Mouse (Mus musculus) midbrain, postnatal 0 days (tissue): Measurements from ENCODE around the gene Fam222a. TPM values are rescaled to one million over a fixed set of nuclear protein-coding genes. Genes with fewer than 3 reads are reported as not detected.
A peak's percentile ranks its signal among the peaks of the same experiment; 100 is the strongest.

ENCODE experiments used
- ATAC-seq: fragments of 200-750 bp; cut with Nextera tagmentation; 2 replicates; pipeline ENCODE4 v1.8.0; 2017; ENCODE audit warnings: moderate number of reproducible peaks, mild to moderate bottlenecking, moderate TSS enrichment, moderate library complexity; ENCODE audit not compliant: low FRiP score
- DNase-seq: peaks from one replicate; pipeline ENCODE4 v3.0.0-alpha.2; 2015; ENCODE audit warnings: low spot score
- H3K27ac ChIP-seq: fragments of 300-500 bp; sonication (generic); 2 replicates; pipeline ENCODE4 v1.5.1; 2014; ENCODE audit warnings: low read depth, mild to moderate bottlenecking, low read length, mixed read lengths
- H3K27me3 ChIP-seq: fragments of 300-500 bp; sonication (generic); 2 replicates; pipeline ENCODE4 v1.6.1; 2014; ENCODE audit warnings: low read length, control low read depth, mixed read lengths; ENCODE audit not compliant: insufficient read depth
- H3K36me3 ChIP-seq: fragments of 300-500 bp; sonication (generic); 2 replicates; pipeline ENCODE4 v1.6.1; 2014; ENCODE audit warnings: low read length, control low read depth, mixed read lengths; ENCODE audit not compliant: insufficient read depth
- H3K4me1 ChIP-seq: fragments of 300-500 bp; sonication (generic); 2 replicates; pipeline ENCODE4 v1.6.1; 2014; ENCODE audit warnings: mild to moderate bottlenecking, control low read depth, antibody characterized with exemption, low read length, mixed read lengths; ENCODE audit not compliant: insufficient read depth
- H3K4me2 ChIP-seq: fragments of 300-500 bp; sonication (generic); 2 replicates; pipeline ENCODE4 v1.6.1; 2014; ENCODE audit warnings: low read depth, mild to moderate bottlenecking, low read length, mixed read lengths; ENCODE audit not compliant: poor library complexity, severe bottlenecking
- H3K4me3 ChIP-seq: fragments of 300-500 bp; sonication (generic); 2 replicates; pipeline ENCODE4 v1.5.1; 2014; ENCODE audit warnings: low read depth, mild to moderate bottlenecking, low read length, moderate library complexity
- H3K9ac ChIP-seq: fragments of 300-500 bp; sonication (generic); replicated peaks from 2 replicates; pipeline ENCODE4 v1.6.1; 2014; ENCODE audit warnings: mild to moderate bottlenecking, low read length, moderate library complexity, mixed read lengths; ENCODE audit not compliant: poor library complexity, severe bottlenecking
- H3K9me3 ChIP-seq: fragments of 300-500 bp; sonication (generic); 2 replicates; pipeline ENCODE4 v1.6.1; 2016; ENCODE audit warnings: low read length, control low read depth
- CTCF ChIP-seq: IDR thresholded peaks from 2 replicates; pipeline ENCODE4 v1.5.1; 2016; ENCODE audit warnings: antibody characterized with exemption, mild to moderate bottlenecking
- WGBS: fragments of 180-500 bp; shearing (Covaris S2); extraction: QIAGEN DNeasy Blood & Tissue Kit; methylation state at CpG from one replicate; pipeline ENCODE4 v1.1.7; 2014; 5-methylcytosine and 5-hydroxymethylcytosine counted together
- polyA plus RNA-seq: library from polyadenylated mRNA; unstranded; fragments of >200 nt; fragmentation: Nextera tagmentation; extraction: Ambion mirVana; gene quantifications from 2 replicates; pipeline ENCODE4 v1.2.1, GENCODE M21; 2015
- total RNA-seq: library from RNA; depleted of rRNA; stranded (reverse); fragments of >200 nt; gene quantifications from 2 replicates; pipeline ENCODE4 v1.2.3, GENCODE M21; 2014

Gene Fam222a
- total and polyA plus RNA-seq, 2 experiments from 2014 or later: 4.2 to 10.4 TPM

GRCm38 (mm10) chr5:114603975-114604374 lies 36.2 kb downstream of the Fam222a start:
- DNase-seq: no peak
- Histone ChIP-seq H3K27ac (no peak overlapping the region), H3K4me1 (peaks cover 9% of the 10 kb centered on the region; the same call in 1 of the 2 replicates), H3K36me3 (no peaks in the 10 kb centered on the region), H3K27me3 (no peaks in the 10 kb centered on the region), H3K9ac (no peak overlapping the region), H3K9me3 (no peaks in the 10 kb centered on the region), H3K4me2 (no peak overlapping the region), H3K4me3 (no peak overlapping the region)
- peak; percentile 63 for TF ChIP-seq CTCF
- 85% methylated on average over 5 of the region's 5 CpGs for WGBS
- ATAC-seq: no peak

- peak; percentile 77 for DNase-seq
- no peak overlapping the region for H3K4me2 ChIP-seq
Measured at GRCm38 (mm10) chr5:114604781-114605290, 37.0 kb downstream of the Fam222a start.

GRCm38 (mm10) chr5:114605981-114606380 lies 38.2 kb downstream of the Fam222a start:
- Histone ChIP-seq H3K27ac (no peak overlapping the region), H3K4me1 (peaks cover 11% of the 10 kb centered on the region), H3K27me3 (no peaks in the 10 kb centered on the region), H3K9me3 (no peaks in the 10 kb centered on the region), H3K4me3 (no peak overlapping the region), H3K4me2 (no peak overlapping the region), H3K36me3 (no peaks in the 10 kb centered on the region), H3K9ac (no peak overlapping the region)
- no peak for TF ChIP-seq CTCF
- no peak for ATAC-seq
- no peak for DNase-seq
- WGBS: 86% methylated on average over 6 of the region's 6 CpGs

More at GRCm38 (mm10) chr5:114604781-114605290, 37.0 kb downstream of the Fam222a start:
- TF ChIP-seq CTCF: peak; percentile 71
- H3K9me3 ChIP-seq: no peaks in the 10 kb centered on the region
- H3K9ac ChIP-seq: no peak overlapping the region
- 13% methylated on average over 11 of the region's 11 CpGs for WGBS
- H3K4me1 ChIP-seq: peaks cover 11% of the 10 kb centered on the region
- peak; percentile 57; the same call in 1 of the 2 replicates for ATAC-seq
- H3K36me3 ChIP-seq: no peaks in the 10 kb centered on the region
- peak overlapping the region; percentile 38; the same call in 1 of the 2 replicates for H3K27ac ChIP-seq
- no peak overlapping the region for H3K4me3 ChIP-seq
- H3K27me3 ChIP-seq: no peaks in the 10 kb centered on the region

GRCm38 (mm10) chr5:114607651-114608050 lies 39.8 kb downstream of the Fam222a start:
- ATAC-seq (peak; percentile 15; the same call in 1 of the 2 replicates), DNase-seq (peak; percentile 89)
- TF ChIP-seq CTCF: no peak
- H3K4me2 ChIP-seq: no peak overlapping the region
- peaks cover 11% of the 10 kb centered on the region for H3K36me3 ChIP-seq
- H3K9me3 ChIP-seq: no peaks in the 10 kb centered on the region
- no peak overlapping the region for H3K9ac ChIP-seq
- H3K4me1 ChIP-seq: peaks cover 11% of the 10 kb centered on the region
- H3K27ac ChIP-seq: 0 out of 2 replicates have a peak overlapping the region, but pooled peaks have one; percentile 12
- H3K27me3 ChIP-seq: no peaks in the 10 kb centered on the region
- 63% methylated on average over 7 of the region's 8 CpGs for WGBS
- no peak overlapping the region for H3K4me3 ChIP-seq

- H3K9me3 ChIP-seq: no peaks in the 10 kb centered on the region
- ATAC-seq: no peak
- H3K9ac ChIP-seq: no peak overlapping the region
- H3K27ac ChIP-seq: no peak overlapping the region
- 8% methylated on average over 12 of the region's 12 CpGs for WGBS
- H3K36me3 ChIP-seq: peaks cover 11% of the 10 kb centered on the region
- peak; percentile 85 for DNase-seq
- no peak overlapping the region for H3K4me2 ChIP-seq
- no peak overlapping the region for H3K4me3 ChIP-seq
- TF ChIP-seq CTCF: peak; percentile 99
- H3K27me3 ChIP-seq: no peaks in the 10 kb centered on the region
- peaks cover 11% of the 10 kb centered on the region for H3K4me1 ChIP-seq
Measured at GRCm38 (mm10) chr5:114608516-114608915, 40.7 kb downstream of the Fam222a start.

DNA sequence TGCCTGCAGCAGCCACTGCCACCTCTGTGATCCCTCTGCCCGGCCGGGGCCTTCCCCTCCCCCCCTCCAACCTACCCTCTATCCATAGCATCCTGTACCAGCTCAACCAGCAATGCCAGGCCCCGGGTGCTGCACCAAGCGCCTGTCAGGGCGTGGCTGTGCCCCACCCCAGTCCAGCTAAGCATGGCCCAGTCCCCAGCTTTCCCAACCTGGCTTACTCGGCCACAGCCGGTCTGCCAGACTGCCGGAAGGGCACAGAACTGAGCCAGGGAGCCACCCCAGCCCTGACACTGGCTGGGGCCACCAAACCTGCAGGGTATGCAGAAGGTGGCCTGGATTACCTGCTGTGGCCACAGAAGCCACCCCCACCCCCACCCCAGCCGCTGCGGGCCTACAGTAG lies 43.4 kb downstream of the Fam222a start:
- no peak overlapping the region for H3K4me2 ChIP-seq
- H3K4me1 ChIP-seq: peaks cover 8% of the 10 kb centered on the region
- 90% methylated on average over 10 of the region's 10 CpGs for WGBS
- H3K27me3 ChIP-seq: no peaks in the 10 kb centered on the region
- peaks cover 11% of the 10 kb centered on the region for H3K36me3 ChIP-seq
- DNase-seq: no peak
- H3K4me3 ChIP-seq: no peak overlapping the region
- no peak for TF ChIP-seq CTCF
- H3K9me3 ChIP-seq: no peaks in the 10 kb centered on the region
- no peak overlapping the region for H3K27ac ChIP-seq
- no peak for ATAC-seq
- no peak overlapping the region for H3K9ac ChIP-seq
